9 mouse cellular contexts compared by ENCODE assay signal in genomic region chr3:101560841-101561522, GRCm38 (mm10). TPM values are rescaled to one million over a fixed set of nuclear protein-coding genes. Genes with fewer than 3 reads are reported as not detected.
DNase-seq lines count a peak whose midpoint lies in the region; ATAC-seq and TF ChIP-seq lines count a peak whose summit lies in the region.
"Had no signal": no experiment of that assay in that cellular context is flagged by ENCODE, and none has a peak within 500 bp of the region (broad histone marks: within the 10 kb centered on the region; RNA-seq: fewer than 3 reads in every experiment).

No protein-coding gene starts in this region.

- 0 out of 2 replicates have a peak overlapping the region, but pooled peaks have one; percentile 16 for H3K27ac ChIP-seq in embryonic facial prominence, embryonic 13.5 days
- H3K27ac ChIP-seq in limb, embryonic 10.5 days = 0 out of 2 replicates have a peak overlapping the region, but pooled peaks have one; percentile 4
- peak overlapping the region; percentile 53 for H3K27ac ChIP-seq in stomach, embryonic 15.5 days
- H3K27ac ChIP-seq: macrophage had no signal

- H3K4me1 ChIP-seq in lung, adult 2 months (ENCODE audit: control insufficient read depth, insufficient read depth, low read length) = no peaks in the 10 kb centered on the region; the same call in 1 of the 2 replicates
- peaks cover 18% of the 10 kb centered on the region for H3K4me1 ChIP-seq in embryonic facial prominence, embryonic 13.5 days
- H3K4me1 ChIP-seq in limb, embryonic 10.5 days = peaks cover 4% of the 10 kb centered on the region
- peaks cover 20% of the 10 kb centered on the region; the same call in 1 of the 2 replicates for H3K4me1 ChIP-seq in stomach, embryonic 15.5 days

- peak; percentile 13 for DNase-seq in lung, adult 2 months
- no peak for DNase-seq in lung, postnatal 10 days
- DNase-seq in limb, embryonic 10.5 days (ENCODE audit: low spot score) = no peak
- no peak for DNase-seq in gastrocnemius, postnatal 36 days
- DNase-seq: thymus, postnatal 25 days had no signal

- H3K4me3 ChIP-seq in lung, adult 2 months (replicated peaks; ENCODE audit: extremely low read depth, low read depth, low read length) = no peak overlapping the region
- no peak overlapping the region for H3K4me3 ChIP-seq in embryonic facial prominence, embryonic 13.5 days
- no peak overlapping the region for H3K4me3 ChIP-seq in limb, embryonic 10.5 days
- no peak overlapping the region for H3K4me3 ChIP-seq in stomach, embryonic 15.5 days (replicated peaks)

- TF ChIP-seq CTCF in lung, adult 2 months (IDR thresholded peaks at IDR 0.05; ENCODE audit: insufficient read depth, low read length) = no peak

- WGBS in lung, adult 2 months = 58% methylated on average over 9 of the region's 9 CpGs
- 66% methylated on average over 9 of the region's 9 CpGs for WGBS in embryonic facial prominence, embryonic 13.5 days
- WGBS in limb, embryonic 10.5 days = 86% methylated on average over 9 of the region's 9 CpGs
- WGBS in stomach, embryonic 15.5 days = 68% methylated on average over 9 of the region's 9 CpGs

- H3K4me2 ChIP-seq in embryonic facial prominence, embryonic 13.5 days = no peak overlapping the region
- H3K4me2 ChIP-seq in stomach, embryonic 15.5 days = no peak overlapping the region

- no peaks in the 10 kb centered on the region for H3K9me3 ChIP-seq in embryonic facial prominence, embryonic 13.5 days
- H3K9me3 ChIP-seq in limb, embryonic 10.5 days (replicated peaks) = no peaks in the 10 kb centered on the region
- H3K9me3 ChIP-seq in stomach, embryonic 15.5 days = no peaks in the 10 kb centered on the region

- intact Hi-C loops in gastrocnemius, postnatal 36 days (cut with DNase I) = no loop called here

- no peak overlapping the region; the same call in 1 of the 2 replicates for H3K9ac ChIP-seq in embryonic facial prominence, embryonic 13.5 days
- H3K9ac ChIP-seq in stomach, embryonic 15.5 days = no peak overlapping the region

- no peaks in the 10 kb centered on the region for H3K27me3 ChIP-seq in embryonic facial prominence, embryonic 13.5 days
- no peaks in the 10 kb centered on the region for H3K27me3 ChIP-seq in limb, embryonic 10.5 days (ENCODE audit: low read depth, poor library complexity, severe bottlenecking)
- H3K27me3 ChIP-seq in stomach, embryonic 15.5 days (replicated peaks) = no peaks in the 10 kb centered on the region

- ATAC-seq in embryonic facial prominence, embryonic 13.5 days (ENCODE audit: insufficient number of reproducible peaks, insufficient read depth, low FRiP score, low TSS enrichment, low read depth) = no peak
- no peak for ATAC-seq in stomach, embryonic 15.5 days (ENCODE audit: insufficient read depth, low FRiP score, low read depth)
- ATAC-seq in CD4-positive, CD25-positive, alpha-beta regulatory T cell, adult 4 months = no peak

- H3K36me3 ChIP-seq in embryonic facial prominence, embryonic 13.5 days = no peaks in the 10 kb centered on the region
- no peaks in the 10 kb centered on the region for H3K36me3 ChIP-seq in limb, embryonic 10.5 days
- H3K36me3 ChIP-seq in stomach, embryonic 15.5 days = no peaks in the 10 kb centered on the region

- no peak for TF ChIP-seq POLR2A in lung, adult 2 months (IDR thresholded peaks at IDR 0.05; ENCODE audit: borderline replicate concordance, extremely low read depth, low read depth, low read length)

RNA-seq across cellular contexts. Expression of gene Atp1a1, which starts 43.5 kb away (rescaled TPM):
- 267 and 269 TPM in 2 replicates for polyA plus RNA-seq in lung, adult 2 months (2012; rRNA removed)
- polyA plus RNA-seq in embryonic facial prominence, embryonic 13.5 days (2015; fragmentation: Nextera tagmentation; extraction: Ambion mirVana) = 61.7 and 65.4 TPM in 2 replicates
- 47.7 and 53.7 TPM in 2 replicates for polyA plus RNA-seq in limb, embryonic 10.5 days (2016; fragmentation: Nextera tagmentation; extraction: Ambion mirVana)
- 142 and 173 TPM in 2 replicates for polyA plus RNA-seq in stomach, embryonic 15.5 days (2015; fragmentation: Nextera tagmentation; extraction: Ambion mirVana)
- 10 to 100 TPM; 56.5 to 60.1 TPM for total RNA-seq in gastrocnemius, postnatal 36 days (2021)
- 1 to 10 TPM; 8.7 to 9.2 TPM for polyA plus RNA-seq in CD4-positive, CD25-positive, alpha-beta regulatory T cell, adult 4 months (2017; shearing (Covaris generic))
